Mouse (Mus musculus): ENCODE measurements at regions not wholly inside any gene's neighbourhood (a gene's known extent, or its start where the extent isn't known, plus 50 kb on each side); places are given as distances from the start of the nearest gene placed in this dataset.
"Not testable (repeated sequence)": the region's sequence is repeated elsewhere in the genome, so short reads cannot be mapped to it uniquely, and the experiment has no call there.

DNA sequence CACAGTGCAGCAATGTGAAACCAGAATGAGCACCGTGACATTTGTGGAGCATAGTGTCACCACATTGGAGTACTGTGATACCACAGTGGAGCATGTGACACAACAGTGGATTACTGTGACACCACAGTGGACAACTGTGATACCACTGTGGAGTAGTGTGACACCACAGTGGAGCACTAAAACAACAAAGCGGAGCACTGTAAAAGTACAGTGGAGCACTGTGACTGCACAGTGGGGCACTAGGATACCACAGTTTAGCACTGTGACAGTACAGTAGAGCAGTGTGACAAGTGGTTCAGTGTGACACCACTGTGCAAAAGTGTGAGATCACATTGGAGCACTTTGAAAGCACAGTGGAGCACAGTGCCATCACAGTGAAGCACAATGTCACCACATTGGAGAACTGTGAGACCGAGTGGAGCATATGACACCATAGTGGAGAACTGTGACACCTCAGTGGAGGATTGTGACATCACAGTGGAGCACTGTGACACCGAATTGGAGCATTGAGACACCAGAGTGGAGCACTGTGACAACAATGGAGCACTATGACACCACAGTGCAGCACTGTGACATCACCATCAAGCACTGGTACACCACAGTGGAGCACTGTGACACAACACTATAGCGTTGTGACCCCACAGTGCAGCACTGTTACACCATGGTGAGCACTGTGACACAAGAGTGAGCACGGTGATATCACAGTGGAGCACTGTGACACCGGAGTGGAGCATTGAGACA lies 86.6 kb upstream of the Vmn1r2 start:
- peak; percentile 30 for DNase-seq (ENCODE audit: low read depth)

DNA sequence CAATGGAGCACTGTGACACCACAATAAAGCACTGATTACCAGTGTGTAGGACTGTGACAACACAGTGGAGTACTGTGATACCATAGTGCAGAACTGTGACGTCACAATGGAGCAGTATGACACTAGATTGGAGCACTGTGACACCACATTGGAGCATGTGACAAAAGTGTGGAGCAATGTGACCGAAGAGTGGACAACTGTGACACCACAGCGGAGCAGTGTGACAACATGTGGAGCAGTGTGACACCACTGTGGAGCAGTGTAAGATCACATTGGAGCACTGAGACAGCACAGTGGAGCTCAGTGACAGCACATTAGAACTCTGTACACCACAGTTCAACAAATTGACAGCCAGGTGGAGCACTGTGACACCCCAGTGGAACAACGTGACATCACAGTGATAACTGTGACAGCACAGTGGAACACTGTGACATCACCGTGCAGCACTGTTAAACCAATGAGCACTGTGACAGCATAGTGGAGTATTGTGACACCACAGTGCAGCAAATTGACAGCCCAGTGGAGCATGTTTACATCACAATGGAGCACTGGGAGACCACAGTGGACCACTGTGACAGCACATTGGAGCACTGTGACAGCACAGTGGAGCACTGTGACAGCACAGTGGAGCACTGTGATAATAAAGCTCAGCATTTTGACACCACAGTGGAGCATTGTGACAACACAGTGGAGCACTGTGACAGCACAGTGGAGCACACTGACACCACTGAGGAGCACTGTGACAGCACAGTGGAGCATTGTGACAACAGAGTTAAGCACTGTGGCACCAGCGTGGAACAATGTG lies 85.8 kb upstream of the Vmn1r2 start:
- DNase-seq (ENCODE audit: low read depth): peak; percentile 33

DNA sequence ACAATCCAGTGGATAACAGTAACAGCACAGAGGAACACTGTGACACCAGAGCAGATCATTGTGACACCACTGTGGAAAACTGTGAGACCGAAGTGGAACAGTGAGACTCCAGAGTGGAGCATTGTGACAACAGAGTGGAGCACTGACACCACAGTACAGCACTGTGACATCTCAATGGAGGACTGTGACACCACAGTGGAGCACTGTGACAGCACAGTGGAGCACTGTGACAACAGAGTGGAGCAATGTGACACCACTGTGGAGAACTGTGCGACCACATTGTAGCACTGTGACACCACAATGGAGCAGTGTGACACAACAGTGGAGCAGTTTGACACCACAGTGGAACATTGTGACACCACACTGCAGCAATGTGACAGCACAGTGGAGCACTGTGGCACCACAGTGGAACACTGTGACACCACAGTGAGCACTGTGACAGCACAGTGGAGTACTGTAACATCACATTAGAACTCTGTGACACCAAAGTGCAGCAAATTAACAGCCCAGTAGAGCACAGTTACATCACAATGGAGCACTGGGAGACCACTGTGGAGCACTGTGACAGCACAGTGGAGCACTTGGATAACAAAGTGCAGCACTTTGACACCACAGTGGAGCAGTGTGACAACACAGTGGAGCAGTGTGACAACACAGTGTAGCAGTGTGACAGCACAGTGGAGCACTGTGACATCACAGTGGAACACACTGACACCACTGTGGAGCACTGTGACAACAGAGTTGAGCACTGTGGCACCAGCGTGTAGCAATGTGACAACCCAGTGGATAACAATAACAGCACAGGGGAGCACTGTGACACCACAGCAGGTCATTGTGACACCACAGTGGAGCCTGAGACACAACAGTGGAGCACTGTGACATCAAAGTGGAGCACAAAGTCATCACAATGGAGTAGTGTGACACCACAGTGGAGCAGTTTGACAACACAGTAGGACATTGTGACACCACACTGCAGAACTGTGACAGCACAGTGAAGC lies 84.9 kb upstream of the Vmn1r2 start:
- DNase-seq (ENCODE audit: low read depth): peak; percentile 30

DNA sequence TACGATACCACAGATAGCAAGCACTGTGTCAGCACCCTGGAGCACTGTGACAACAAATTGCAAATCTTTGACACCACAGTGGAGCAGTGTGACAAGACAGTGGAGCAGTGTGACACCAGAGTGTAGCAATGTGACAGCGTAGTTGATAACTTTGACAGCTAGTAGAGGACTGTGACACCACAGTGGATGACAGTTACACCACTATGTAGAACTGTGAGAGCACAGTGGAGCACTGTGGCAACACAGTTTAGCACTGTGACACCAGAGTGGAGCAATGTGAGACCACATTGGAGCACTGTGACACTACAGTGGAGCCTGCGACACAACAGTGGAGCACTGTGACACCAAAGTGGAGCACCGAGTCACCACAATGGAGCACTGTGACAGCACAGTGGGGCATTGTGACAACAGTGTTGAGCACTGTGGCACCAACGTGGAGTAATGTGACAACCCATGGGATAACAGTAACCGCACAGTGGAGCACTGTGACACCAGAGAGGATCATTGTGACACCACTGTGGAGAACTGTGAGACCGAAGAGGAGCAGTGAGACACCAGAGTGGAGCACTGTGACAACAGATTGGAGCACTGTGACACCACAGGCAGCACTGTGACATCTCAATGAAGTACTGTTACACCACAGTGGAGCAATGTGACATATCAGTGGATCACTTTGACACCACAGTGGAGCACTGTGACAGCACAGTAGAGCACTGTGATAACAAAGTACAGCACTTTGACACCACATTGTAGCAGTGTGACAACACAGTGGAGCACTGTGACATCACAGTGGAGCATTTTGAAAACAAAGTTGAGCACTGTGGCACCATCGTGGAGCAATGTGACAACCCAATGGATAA lies 83.7 kb upstream of the Vmn1r2 start:
- DNase-seq (ENCODE audit: low read depth): peak; percentile 46

DNA sequence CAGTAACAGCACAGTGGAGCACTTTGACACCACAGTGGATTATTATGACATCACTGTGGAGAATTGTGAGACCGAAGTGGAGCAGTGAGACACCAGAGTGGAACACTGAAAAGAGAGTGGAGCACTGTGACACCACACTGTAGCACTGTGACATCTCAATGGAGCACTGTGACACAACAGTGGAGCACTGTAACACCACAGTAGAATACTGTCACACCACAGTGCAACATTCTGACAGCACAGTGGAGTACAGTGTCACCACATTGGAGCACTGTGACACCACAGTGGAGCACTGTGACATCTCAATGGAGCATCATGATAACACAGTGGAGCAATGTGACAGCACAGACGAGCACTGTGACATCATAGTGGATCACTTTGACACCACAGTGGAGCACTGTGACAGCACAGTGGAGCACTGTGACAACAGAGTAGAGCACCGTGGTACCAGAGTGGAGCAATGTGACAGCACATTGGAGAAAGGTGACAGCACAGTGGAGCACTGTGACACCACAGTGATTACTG lies 83.0 kb upstream of the Vmn1r2 start:
- peak; percentile 24 for DNase-seq (ENCODE audit: low read depth)

DNA sequence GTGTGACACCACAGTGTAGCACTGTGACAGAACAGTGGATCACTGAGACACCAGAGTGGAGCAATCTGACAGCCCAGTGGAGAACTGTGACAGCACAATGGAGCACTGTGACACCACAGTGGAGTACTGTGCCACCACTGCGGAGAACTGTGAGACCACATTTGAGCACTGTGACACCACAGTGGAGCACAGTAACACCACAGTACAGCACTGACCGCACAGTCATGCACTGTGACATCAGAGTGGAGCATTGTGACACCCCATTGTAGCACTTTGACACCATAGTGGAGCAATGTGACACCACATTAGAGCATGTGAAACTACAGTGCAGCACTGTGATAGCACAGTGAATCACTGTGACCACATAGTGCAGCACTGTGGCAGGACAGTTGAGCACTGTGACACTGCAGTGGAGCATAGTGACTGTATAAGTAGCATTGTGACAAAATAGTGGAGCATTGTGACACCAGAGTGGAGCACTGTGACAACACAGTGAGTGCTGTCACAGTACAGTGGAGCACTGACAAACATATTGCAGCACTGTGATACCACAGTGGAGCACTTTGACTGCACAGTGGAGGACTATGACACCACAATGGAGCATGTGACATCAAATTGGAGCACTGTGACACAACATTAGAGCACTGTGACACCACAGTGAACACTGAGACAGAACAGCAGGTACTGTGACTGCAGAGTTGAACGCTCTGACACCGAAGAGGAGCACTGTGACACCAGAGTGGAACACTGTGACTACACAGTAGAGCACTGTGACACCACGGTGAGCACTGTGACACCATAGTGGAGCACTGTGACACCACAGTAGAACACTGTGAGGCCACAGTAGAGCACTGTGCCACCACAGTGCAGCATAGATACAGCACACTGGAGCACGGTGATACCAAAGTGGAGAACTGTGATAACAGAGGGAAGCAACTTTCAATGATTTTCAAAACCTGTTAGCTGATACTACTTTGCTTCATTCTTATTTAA lies 81.4 kb upstream of the Vmn1r2 start:
- DNase-seq (ENCODE audit: low read depth): peak; percentile 25

DNA sequence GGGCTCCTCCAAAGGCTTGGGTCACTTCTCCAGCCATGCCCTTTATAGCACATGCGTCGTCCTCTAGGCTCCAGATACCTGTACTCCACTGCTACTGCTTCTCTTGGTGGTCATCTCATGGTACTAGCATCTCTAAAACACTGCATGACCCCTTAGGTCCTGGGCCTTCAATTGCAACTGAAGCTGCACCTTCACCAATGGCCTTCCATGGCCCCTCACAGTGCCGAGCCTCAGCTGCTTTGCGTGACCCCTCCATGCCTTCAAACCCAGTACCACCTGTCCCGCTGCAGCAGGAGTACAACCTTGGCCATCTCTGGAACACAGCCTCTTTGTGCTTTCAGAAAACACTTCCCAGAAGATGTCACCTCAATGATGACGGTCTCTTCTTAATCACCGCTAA lies 79.5 kb upstream of the Vmn1r2 start:
- not testable (repeated sequence) for DNase-seq (ENCODE audit: low read depth)

DNA sequence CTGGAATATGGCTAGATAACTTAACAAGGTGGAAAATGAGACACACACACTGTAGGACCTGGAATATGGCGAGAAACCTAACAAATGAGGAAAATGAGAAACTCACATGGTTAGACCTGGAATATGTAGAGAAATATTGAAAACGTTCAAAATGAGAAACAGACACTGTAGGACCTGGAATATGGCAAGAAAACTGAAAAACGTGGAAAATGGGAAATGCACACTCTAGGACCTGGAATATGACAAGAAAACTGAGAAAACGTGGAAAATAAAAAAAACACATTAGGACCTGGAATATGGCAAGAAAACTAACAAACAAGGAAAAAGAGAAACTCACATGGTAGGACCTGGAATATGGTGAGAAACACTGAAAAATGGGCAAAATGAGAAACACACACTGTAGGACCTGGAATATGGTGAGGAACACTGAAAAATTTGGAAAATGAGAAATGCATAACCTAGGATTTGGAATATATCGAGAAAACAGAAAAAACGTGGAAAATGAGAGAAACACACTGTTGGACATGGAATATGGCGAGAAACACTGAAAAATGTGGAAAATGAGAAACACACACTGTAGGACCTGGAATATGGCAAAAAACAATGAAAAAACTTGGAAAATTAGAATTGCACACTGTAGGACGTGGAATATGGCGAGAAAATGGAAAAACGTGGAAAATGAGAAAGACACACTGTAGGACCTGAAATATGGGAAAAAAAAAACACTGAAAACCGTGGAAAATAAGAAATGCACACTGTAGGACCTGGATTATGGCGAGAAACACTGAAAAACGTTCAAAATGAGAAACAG lies 77.3 kb upstream of the Vmn1r2 start:
- DNase-seq (ENCODE audit: low read depth): peak; percentile 55

DNA sequence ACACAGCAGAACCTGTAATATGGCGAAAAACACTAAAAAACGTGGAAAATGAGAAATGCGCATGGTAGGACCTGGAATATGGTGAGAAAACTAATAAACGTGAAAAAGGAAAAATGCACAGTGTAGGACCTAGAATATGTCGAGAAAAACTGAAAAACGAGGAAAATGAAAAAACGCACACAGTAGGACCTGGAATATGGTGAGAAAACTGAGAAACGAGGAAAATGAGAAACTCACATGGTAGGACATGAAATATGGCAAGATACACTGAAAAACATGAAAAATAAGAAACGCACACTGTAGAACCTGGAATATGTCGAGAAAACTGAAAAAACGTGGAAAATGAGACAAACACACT lies 76.8 kb upstream of the Vmn1r2 start:
- peak; percentile 41 for DNase-seq (ENCODE audit: low read depth)

DNA sequence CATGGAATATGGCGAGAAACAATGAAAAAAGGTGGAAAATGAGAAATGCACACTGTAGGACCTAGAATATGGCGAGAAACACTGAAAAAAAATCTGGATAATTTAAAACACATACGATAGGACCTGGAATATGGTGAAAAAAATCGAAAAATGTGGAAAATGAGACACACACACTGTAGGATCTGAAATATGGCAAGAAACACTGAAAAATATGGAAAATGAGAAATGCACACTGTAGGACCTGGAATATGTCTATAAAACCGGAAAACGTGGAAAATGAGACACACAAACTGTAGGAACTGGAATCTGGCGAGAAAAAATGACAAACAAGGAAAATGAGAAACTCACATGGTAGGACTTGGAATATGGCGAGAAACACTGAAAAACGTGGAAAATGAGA lies 76.4 kb upstream of the Vmn1r2 start:
- DNase-seq (ENCODE audit: low read depth): peak; percentile 26
